ENCODE assay signal across 7 mouse cellular contexts in genomic region chr11:101448274-101448746, GRCm38 (mm10). TPM values are rescaled to one million over a fixed set of nuclear protein-coding genes. Genes with fewer than 3 reads are reported as not detected.
DNase-seq lines count a peak whose midpoint lies in the region; ATAC-seq and TF ChIP-seq lines count a peak whose summit lies in the region.

Ifi35 (plus strand) TSS chr11:101448407.

- peaks cover 13% of the 10 kb centered on the region for H3K36me3 ChIP-seq in intestine, embryonic 16.5 days (ENCODE audit: control insufficient read depth, insufficient read depth, low read length)

- H3K4me2 ChIP-seq in intestine, embryonic 16.5 days (ENCODE audit: low read depth, low read length) = peak within 1 kb of the TSS; percentile 51

- 16% methylated on average over 10 of the region's 10 CpGs for WGBS in intestine, embryonic 16.5 days
- 3% methylated on average over 10 of the region's 10 CpGs for WGBS in lung, adult 2 months

- TF ChIP-seq POLR2A in lung, adult 2 months (IDR thresholded peaks at IDR 0.05; ENCODE audit: borderline replicate concordance, extremely low read depth, low read depth, low read length) = peak; percentile 96; the same call in 1 of the 2 replicates

- no peak for TF ChIP-seq CTCF in lung, adult 2 months (IDR thresholded peaks at IDR 0.05; ENCODE audit: insufficient read depth, low read length)

- H3K27me3 ChIP-seq in intestine, embryonic 16.5 days (replicated peaks; ENCODE audit: control insufficient read depth, insufficient read depth, low read length) = no peaks in the 10 kb centered on the region

- no peaks in the 10 kb centered on the region for H3K9me3 ChIP-seq in intestine, embryonic 16.5 days (ENCODE audit: control insufficient read depth, low read length)

- peak within 1 kb of the TSS; percentile 64 for H3K9ac ChIP-seq in intestine, embryonic 16.5 days (ENCODE audit: low read depth, low read length)

- ATAC-seq in intestine, embryonic 16.5 days = peak; percentile 83

- peaks cover 29% of the 10 kb centered on the region for H3K4me1 ChIP-seq in intestine, embryonic 16.5 days (ENCODE audit: control insufficient read depth, insufficient read depth, low read length)
- peaks cover 5% of the 10 kb centered on the region; the same call in 1 of the 2 replicates for H3K4me1 ChIP-seq in lung, adult 2 months (ENCODE audit: control insufficient read depth, insufficient read depth, low read length)

- DNase-seq in MEL-GATA-1-ER (ENCODE audit: extremely low read depth, low read depth) = peak; percentile 95
- DNase-seq in adrenal gland, postnatal 4 days (ENCODE audit: low spot score in 2 of 2) = no peak
- peak; percentile 82 for DNase-seq in gastrocnemius, postnatal 25 days
- peak; percentile 77 for DNase-seq in lung, adult 2 months
- peak; percentile 72 for DNase-seq in spleen, adult 12 weeks (ENCODE audit: low spot score)
- DNase-seq in cerebellum, postnatal 14 days = no peak

- peak within 1 kb of the TSS; percentile 55 for H3K27ac ChIP-seq in intestine, embryonic 16.5 days (ENCODE audit: low read length)

- peak within 1 kb of the TSS; percentile 53 for H3K4me3 ChIP-seq in intestine, embryonic 16.5 days (ENCODE audit: low read length)
- peak within 1 kb of the TSS; percentile 65 for H3K4me3 ChIP-seq in lung, adult 2 months (replicated peaks; ENCODE audit: extremely low read depth, low read depth, low read length)

RNA-seq across cellular contexts. Expression of gene Ifi35, which starts in this region (rescaled TPM):
- 10 to 100 TPM; 30.0 to 30.3 TPM for total RNA-seq in adrenal gland, postnatal 4 days (2021)
- total RNA-seq in gastrocnemius, postnatal 25 days (2021) = 10 to 100 TPM in 1 of 2 experiments, 1 to 10 TPM in 1; 8.5 to 10.8 TPM
- polyA plus RNA-seq in intestine, embryonic 16.5 days (2015; fragmentation: Nextera tagmentation; extraction: Ambion mirVana) = 29.7 and 31.1 TPM in 2 replicates
- 57.9 and 76.4 TPM in 2 replicates for polyA plus RNA-seq in lung, adult 2 months (2012; rRNA removed)

Comparison
In these comparisons a context has a peak if more than half of its experiments do, and no peak if none do; other contexts are left out.
1. DNase-seq: peak in MEL-GATA-1-ER (single experiment), gastrocnemius, postnatal 25 days (single experiment), lung, adult 2 months (single experiment) and spleen, adult 12 weeks (single experiment); none in adrenal gland, postnatal 4 days (0 of 2) and cerebellum, postnatal 14 days (0 of 2).